Mouse (Mus musculus) lung, adult 2 months (tissue): Measurements from ENCODE around the gene Timp2.

Source experiments
- CTCF ChIP-seq: fragments of 200-500 bp; IDR thresholded peaks from 2 replicates; pipeline ENCODE4 v1.5.1; 2011; ENCODE audit warnings: mild to moderate bottlenecking, low read length, control low read depth; ENCODE audit not compliant: insufficient read depth
- POLR2A ChIP-seq: fragments of 200-500 bp; IDR thresholded peaks from 2 replicates; pipeline ENCODE4 v1.6.1; 2011; ENCODE audit warnings: low read depth, mild to moderate bottlenecking, control low read depth, low read length, borderline replicate concordance; ENCODE audit errors: extremely low read depth

GRCm38 (mm10) chr11:118405311-118405710 is 49.8 kb upstream of the Timp2 start:
- TF ChIP-seq CTCF (no peak), POLR2A (no peak)
